Mouse (Mus musculus) heart, adult 2 months (tissue): ENCODE results near the gene Rpl3.

Experiments used
- CTCF ChIP-seq: fragments of 200-600 bp; IDR thresholded peaks from 2 replicates; pipeline ENCODE4 v1.8.1; 2022; ENCODE audit warnings: antibody characterized with exemption, mild to moderate bottlenecking, moderate library complexity
- EP300 ChIP-seq: fragments of 200-500 bp; IDR thresholded peaks from 2 replicates; pipeline ENCODE4 v1.6.1; 2011; ENCODE audit warnings: low read depth, low read length, control low read depth; ENCODE audit not compliant: insufficient read depth
- POLR2A ChIP-seq: fragments of 200-500 bp; IDR thresholded peaks from 2 replicates; pipeline ENCODE4 v1.6.1; 2011; ENCODE audit warnings: mild to moderate bottlenecking, low read depth, low read length, control low read depth; ENCODE audit not compliant: insufficient read depth

DNA sequence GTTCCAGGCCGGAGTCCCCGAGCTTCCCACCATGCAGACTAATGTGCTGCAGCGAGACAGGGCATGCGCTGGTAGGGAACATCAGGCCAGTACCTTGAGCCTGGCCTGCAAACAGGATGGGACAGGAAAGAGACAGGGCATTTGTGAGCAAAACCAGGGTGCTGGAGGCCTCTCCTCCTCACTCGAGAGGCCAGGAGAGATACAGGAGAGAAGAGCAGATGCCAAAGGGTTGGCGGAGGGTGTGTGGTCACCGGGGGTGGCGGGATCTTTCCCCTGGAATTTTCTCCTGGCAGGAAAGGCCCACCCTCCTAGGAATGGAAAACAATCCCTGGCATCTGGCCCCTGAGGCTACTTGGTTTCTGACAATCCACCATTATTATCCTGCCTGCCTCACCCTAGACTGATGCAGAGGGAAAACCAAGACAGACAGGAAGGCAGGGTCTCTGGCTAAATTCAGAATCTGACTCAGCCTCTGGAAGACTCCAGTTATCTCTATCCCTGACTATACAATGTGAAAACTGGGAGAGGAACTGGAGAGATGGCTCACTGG is 21.5 kb downstream of the Rpl3 start:
- no peak for TF ChIP-seq CTCF
- no peak for TF ChIP-seq POLR2A
- TF ChIP-seq EP300 = 0 out of 2 replicates have a peak, but pooled peaks have one; percentile 12
